Mouse (Mus musculus) liver, adult 2 months (tissue): ENCODE results near the gene Wsb1. TPM values are rescaled to one million over a fixed set of nuclear protein-coding genes. Genes with fewer than 3 reads are reported as not detected.

Source experiments
- DNase-seq: peaks from one replicate; pipeline ENCODE4 v3.0.0-alpha.2; 2011; ENCODE audit warnings: low read depth, low spot score; ENCODE audit errors: extremely low read depth
- H3K27ac ChIP-seq: fragments of 200-500 bp; replicated peaks from 2 replicates; pipeline ENCODE4 v1.5.1; 2012; ENCODE audit warnings: low read depth, mild to moderate bottlenecking, control low read depth, inconsistent platforms, low read length; ENCODE audit not compliant: insufficient read depth
- H3K27me3 ChIP-seq: fragments of 200-500 bp; 2 replicates; pipeline ENCODE4 v1.6.1; 2012; ENCODE audit warnings: mild to moderate bottlenecking, moderate library complexity, low read length, inconsistent platforms; ENCODE audit not compliant: control insufficient read depth, insufficient read depth
- H3K36me3 ChIP-seq: fragments of 200-500 bp; 2 replicates; pipeline ENCODE4 v1.6.1; 2012; ENCODE audit warnings: low read length, inconsistent platforms; ENCODE audit not compliant: control insufficient read depth, insufficient read depth
- H3K4me1 ChIP-seq: fragments of 200-500 bp; 2 replicates; pipeline ENCODE4 v1.6.1; 2011; ENCODE audit warnings: low read length; ENCODE audit not compliant: control insufficient read depth, insufficient read depth
- H3K4me3 ChIP-seq: fragments of 200-500 bp; 2 replicates; pipeline ENCODE4 v1.5.1; 2011; ENCODE audit warnings: low read depth, mild to moderate bottlenecking, control low read depth, low read length, moderate library complexity; ENCODE audit not compliant: insufficient read depth
- H3K79me2 ChIP-seq: fragments of 200-500 bp; 2 replicates; pipeline ENCODE4 v1.6.1; 2012; ENCODE audit warnings: inconsistent platforms, mild to moderate bottlenecking, low read length, moderate library complexity; ENCODE audit not compliant: control insufficient read depth, insufficient read depth
- H3K9ac ChIP-seq: fragments of 200-500 bp; 2 replicates; pipeline ENCODE4 v1.6.1; 2012; ENCODE audit warnings: low read depth, mild to moderate bottlenecking, control low read depth, inconsistent platforms, low read length
- CTCF ChIP-seq: fragments of 200-500 bp; IDR thresholded peaks from 2 replicates; pipeline ENCODE4 v1.5.1; 2011; ENCODE audit warnings: low read depth, low read length, control low read depth
- POLR2A ChIP-seq: fragments of 200-500 bp; IDR thresholded peaks from 2 replicates; pipeline ENCODE4 v1.6.1; 2011; ENCODE audit warnings: low read length, control low read depth; ENCODE audit not compliant: insufficient read depth; ENCODE audit errors: extremely low read depth
- WGBS: fragments of 180-500 bp; shearing (Covaris S2); methylation state at CpG from one replicate; pipeline ENCODE4 v1.1.7; 2018; 5-methylcytosine and 5-hydroxymethylcytosine counted together
- polyA plus RNA-seq: library from polyadenylated mRNA; depleted of rRNA; stranded (reverse); fragments of >200 nt; gene quantifications from 2 replicates; pipeline ENCODE4 v1.2.3, GENCODE M21; 2012
- total RNA-seq: library from RNA; depleted of rRNA; stranded (reverse); fragments of >200 nt; gene quantifications from 2 replicates; pipeline ENCODE4 v1.2.3, GENCODE M21; 2014

Wsb1 gene
- total and polyA plus RNA-seq, 2 experiments, result 20.6 to 23.4 TPM

- Histone ChIP-seq H3K79me2 (no peaks in the 10 kb centered on the region), H3K9ac (peak overlapping the region; percentile 11; the same call in 1 of the 2 replicates), H3K27me3 (no peaks in the 10 kb centered on the region), H3K4me3 (no peak overlapping the region), H3K36me3 (no peaks in the 10 kb centered on the region), H3K27ac (peak overlapping the region; percentile 80), H3K4me1 (peaks cover 31% of the 10 kb centered on the region)
- TF ChIP-seq CTCF (no peak), POLR2A (no peak)
- WGBS, result 48% methylated on average over 5 of the region's 5 CpGs
- peak; percentile 99 for DNase-seq
Observed at GRCm38 (mm10) chr11:79288913-79289640, 34.6 kb upstream of the Wsb1 start.

GRCm38 (mm10) chr11:79288278-79288843 lies 33.9 kb upstream of the Wsb1 start:
- H3K9ac ChIP-seq, result peak overlapping the region; percentile 14
- DNase-seq, result no peak
- peaks cover 31% of the 10 kb centered on the region for H3K4me1 ChIP-seq

GRCm38 (mm10) chr11:79287447-79287846 lies 33.0 kb upstream of the Wsb1 start:
- H3K4me3 ChIP-seq, result no peak overlapping the region
- no peak overlapping the region; the same call in 1 of the 2 replicates for H3K9ac ChIP-seq
- no peaks in the 10 kb centered on the region for H3K79me2 ChIP-seq
- no peaks in the 10 kb centered on the region for H3K36me3 ChIP-seq
- WGBS, result 15% methylated on average over 6 of the region's 6 CpGs
- H3K4me1 ChIP-seq, result peaks cover 31% of the 10 kb centered on the region
- TF ChIP-seq CTCF (no peak), POLR2A (no peak)
- H3K27me3 ChIP-seq, result no peaks in the 10 kb centered on the region
- peak overlapping the region; percentile 95 for H3K27ac ChIP-seq
- peak; percentile 93 for DNase-seq

More at GRCm38 (mm10) chr11:79288278-79288843, 33.9 kb upstream of the Wsb1 start:
- Histone ChIP-seq H3K4me3 (no peak overlapping the region), H3K36me3 (no peaks in the 10 kb centered on the region), H3K27ac (peak overlapping the region; percentile 80), H3K79me2 (no peaks in the 10 kb centered on the region), H3K27me3 (no peaks in the 10 kb centered on the region)
- TF ChIP-seq CTCF (no peak), POLR2A (no peak)
- WGBS, result 59% methylated on average over 7 of the region's 7 CpGs

GRCm38 (mm10) chr11:79286305-79286799 lies 31.9 kb upstream of the Wsb1 start:
- Histone ChIP-seq H3K27ac (peak overlapping the region; percentile 95), H3K27me3 (no peaks in the 10 kb centered on the region)

GRCm38 (mm10) chr11:79283350-79284030 lies 29.0 kb upstream of the Wsb1 start:
- 49% methylated on average over 4 of the region's 4 CpGs for WGBS
- Histone ChIP-seq H3K27me3 (no peaks in the 10 kb centered on the region), H3K79me2 (no peaks in the 10 kb centered on the region), H3K9ac (no peak overlapping the region), H3K4me1 (peaks cover 34% of the 10 kb centered on the region), H3K27ac (peak overlapping the region; percentile 80), H3K4me3 (no peak overlapping the region), H3K36me3 (no peaks in the 10 kb centered on the region)
- TF ChIP-seq CTCF, result no peak
- DNase-seq, result peak; percentile 90

More at GRCm38 (mm10) chr11:79286305-79286799, 31.9 kb upstream of the Wsb1 start:
- Histone ChIP-seq H3K4me1 (peaks cover 38% of the 10 kb centered on the region), H3K9ac (peak overlapping the region; percentile 30; the same call in 1 of the 2 replicates), H3K4me3 (no peak overlapping the region), H3K79me2 (no peaks in the 10 kb centered on the region), H3K36me3 (no peaks in the 10 kb centered on the region)
- WGBS, result 28% methylated on average over 9 of the region's 9 CpGs
- peak; percentile 77 for DNase-seq
- no peak for TF ChIP-seq POLR2A
- TF ChIP-seq CTCF, result no peak
